Mouse (Mus musculus) liver, postnatal 0 days (tissue): ENCODE measurements around the gene Entpd5.

Experiments
- CTCF ChIP-seq: sonication (generic); IDR thresholded peaks from 2 replicates; pipeline ENCODE4 v1.5.1; 2016; ENCODE audit warnings: antibody characterized with exemption, low read depth
- EP300 ChIP-seq: IDR thresholded peaks from 2 replicates; pipeline ENCODE4 v1.6.1; 2016; ENCODE audit warnings: antibody characterized with exemption, low read depth, mild to moderate bottlenecking

DNA sequence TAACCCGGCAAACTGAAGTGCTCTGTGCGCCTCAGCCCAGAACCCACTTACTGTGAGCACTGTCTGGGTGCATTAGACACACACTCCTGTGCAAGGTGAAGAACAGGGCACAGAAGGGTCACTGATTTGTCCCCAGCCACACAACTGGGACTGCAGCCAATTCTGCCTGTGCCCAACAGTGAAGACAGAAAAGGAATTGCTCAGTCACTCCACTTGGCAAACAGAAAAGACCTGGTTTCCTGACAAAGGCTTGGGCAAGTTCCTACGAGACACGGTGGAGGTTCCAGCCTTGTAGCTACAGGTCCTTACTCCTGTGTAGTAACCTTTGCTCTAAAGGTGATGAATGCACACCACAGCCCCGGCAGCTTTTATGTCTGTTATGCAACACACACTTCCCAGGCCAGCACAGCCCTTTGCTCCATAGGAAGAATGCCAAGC is 24.2 kb downstream of the Entpd5 start:
- TF ChIP-seq CTCF, result no peak
- TF ChIP-seq EP300, result peak; percentile 60; the same call in 1 of the 2 replicates
